Mouse (Mus musculus) bone marrow, adult 2 months (tissue): ENCODE results near the gene Msrb3.

Experiments used
- CTCF ChIP-seq: fragments of 200-500 bp; IDR thresholded peaks from 2 replicates; pipeline ENCODE4 v1.5.1; 2011; ENCODE audit warnings: low read length, control low read depth; ENCODE audit not compliant: control insufficient read depth, insufficient read depth
- POLR2A ChIP-seq: fragments of 200-500 bp; IDR thresholded peaks from 2 replicates; pipeline ENCODE4 v1.6.1; 2011; ENCODE audit warnings: low read depth, mild to moderate bottlenecking, control low read depth, low read length, borderline replicate concordance; ENCODE audit not compliant: control insufficient read depth

GRCm38 (mm10) chr10:120873646-120874201 is 25.2 kb downstream of the Msrb3 start:
- no peak for TF ChIP-seq CTCF
- no peak for TF ChIP-seq POLR2A
